Mouse (Mus musculus) heart, adult 2 months (tissue): Measurements from ENCODE around the gene Pex7. TPM values are rescaled to one million over a fixed set of nuclear protein-coding genes. Genes with fewer than 3 reads are reported as not detected.
A peak's percentile ranks its signal among the peaks of the same experiment; 100 is the strongest.

ENCODE experiments used
- DNase-seq, 2 experiments: peaks; one replicate each; pipeline ENCODE4 v3.0.0; 2021
- H3K27ac ChIP-seq: fragments of 200-600 bp; 2 replicates; pipeline ENCODE4 v1.8.1; 2022
- H3K27me3 ChIP-seq: fragments of 200-500 bp; 2 replicates; pipeline ENCODE4 v1.6.1; 2012; ENCODE audit warnings: mild to moderate bottlenecking, low read length, inconsistent platforms, mixed read lengths; ENCODE audit not compliant: control insufficient read depth, insufficient read depth
- H3K36me3 ChIP-seq: fragments of 200-500 bp; 2 replicates; pipeline ENCODE4 v1.6.1; 2012; ENCODE audit warnings: low read length, inconsistent platforms; ENCODE audit not compliant: control insufficient read depth, insufficient read depth
- H3K4me1 ChIP-seq: fragments of 200-500 bp; 2 replicates; pipeline ENCODE4 v1.6.1; 2011; ENCODE audit warnings: low read length; ENCODE audit not compliant: control insufficient read depth, insufficient read depth
- H3K4me3 ChIP-seq: fragments of 200-600 bp; 2 replicates; pipeline ENCODE4 v1.8.1; 2022
- H3K79me2 ChIP-seq: fragments of 200-500 bp; replicated peaks from 2 replicates; pipeline ENCODE4 v1.6.1; 2012; ENCODE audit warnings: mild to moderate bottlenecking, inconsistent platforms, low read length, moderate library complexity, mixed read lengths; ENCODE audit not compliant: control insufficient read depth, insufficient read depth
- H3K9ac ChIP-seq: fragments of 200-500 bp; 2 replicates; pipeline ENCODE4 v1.6.1; 2012; ENCODE audit warnings: low read depth, mild to moderate bottlenecking, control low read depth, inconsistent platforms, low read length, mixed read lengths
- CTCF ChIP-seq: fragments of 200-600 bp; IDR thresholded peaks from 2 replicates; pipeline ENCODE4 v1.8.1; 2022; ENCODE audit warnings: antibody characterized with exemption, mild to moderate bottlenecking, moderate library complexity
- EP300 ChIP-seq: fragments of 200-500 bp; IDR thresholded peaks from 2 replicates; pipeline ENCODE4 v1.6.1; 2011; ENCODE audit warnings: low read depth, low read length, control low read depth; ENCODE audit not compliant: insufficient read depth
- POLR2A ChIP-seq: fragments of 200-500 bp; IDR thresholded peaks from 2 replicates; pipeline ENCODE4 v1.6.1; 2011; ENCODE audit warnings: mild to moderate bottlenecking, low read depth, low read length, control low read depth; ENCODE audit not compliant: insufficient read depth
- WGBS: fragments of 180-500 bp; shearing (Covaris S2); methylation state at CpG from one replicate; pipeline ENCODE4 v1.1.7; 2018; 5-methylcytosine and 5-hydroxymethylcytosine counted together
- intact Hi-C: fragments of 180-260 bp; cut with DNase I; formaldehyde crosslinking; loops from one replicate; pipeline ENCODE4 v1.15.1; 2025
- polyA plus RNA-seq: library from polyadenylated mRNA; depleted of rRNA; stranded (reverse); fragments of >200 nt; gene quantifications from 2 replicates; pipeline ENCODE4 v1.2.3, GENCODE M21; 2012
- total RNA-seq, 2 experiments: library from RNA; stranded (reverse); gene quantifications; 2 replicates each; pipeline ENCODE4 v1.2.3; 2021

Pex7 gene
- total and polyA plus RNA-seq, 3 experiments = 32.5 to 37.6 (median 32.8) TPM

DNA sequence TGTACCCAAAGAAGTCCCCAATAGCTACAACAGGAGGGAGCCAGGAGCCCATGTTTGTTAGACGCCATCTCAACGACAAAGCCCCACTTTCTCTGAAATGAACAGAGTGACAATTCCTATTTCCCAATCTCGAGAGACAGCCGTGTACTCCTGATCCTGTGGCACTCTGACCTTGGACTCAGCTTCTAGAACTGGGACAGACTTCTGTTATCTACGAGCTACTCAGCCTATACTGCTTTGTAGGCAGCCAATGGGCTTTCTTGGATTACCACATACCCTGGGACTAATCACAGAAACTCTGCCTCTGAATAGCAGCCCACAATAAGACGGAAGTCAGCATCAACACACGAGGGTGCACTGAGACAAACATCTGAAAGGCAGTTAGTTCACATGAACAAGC lies 5.5 kb downstream of the Pex7 start:
- no peak for TF ChIP-seq EP300
- TF ChIP-seq POLR2A = no peak
- no peak for TF ChIP-seq CTCF
- intact Hi-C loops = loop anchor here (10.0 kb wide), 1 partner anchor 307 kb away; the partner anchor contains the start of gene Ifngr1
- H3K9ac ChIP-seq = no peak overlapping the region
- H3K27me3 ChIP-seq = no peaks in the 10 kb centered on the region
- H3K79me2 ChIP-seq = no peaks in the 10 kb centered on the region
- H3K4me1 ChIP-seq = no peaks in the 10 kb centered on the region
- no peak for DNase-seq
- H3K36me3 ChIP-seq = no peaks in the 10 kb centered on the region
- H3K4me3 ChIP-seq = no peak overlapping the region
- 65% methylated on average over 7 of the region's 7 CpGs for WGBS
- H3K27ac ChIP-seq = no peak overlapping the region

DNA sequence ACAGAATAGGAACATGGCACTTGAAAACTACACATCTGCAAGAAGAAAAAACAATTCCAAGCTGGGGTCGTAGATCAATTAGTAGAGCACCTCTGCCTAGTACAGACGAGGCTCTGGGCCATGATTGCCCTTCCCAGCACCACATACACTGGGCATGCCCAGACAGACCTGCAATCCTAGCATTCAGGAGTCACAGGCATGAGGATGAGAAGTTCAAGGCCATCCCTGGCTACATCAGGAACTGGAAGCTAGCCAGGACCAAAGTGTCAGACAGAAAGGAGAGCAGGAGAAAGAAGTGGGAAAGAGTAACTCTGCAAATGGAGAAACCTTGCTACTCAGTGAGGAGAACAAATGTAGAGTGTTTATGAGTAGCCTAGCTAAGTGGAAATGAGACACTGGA lies 7.3 kb downstream of the Pex7 start:
- no peak for DNase-seq
- Histone ChIP-seq H3K9ac (no peak overlapping the region), H3K27me3 (no peaks in the 10 kb centered on the region), H3K36me3 (no peaks in the 10 kb centered on the region), H3K27ac (no peak overlapping the region), H3K79me2 (no peaks in the 10 kb centered on the region), H3K4me1 (no peaks in the 10 kb centered on the region), H3K4me3 (no peak overlapping the region)
- WGBS = 75% methylated on average over 2 of the region's 2 CpGs
- TF ChIP-seq EP300 = no peak
- no peak for TF ChIP-seq POLR2A
- TF ChIP-seq CTCF = no peak
- intact Hi-C loops = loop anchor here (10.0 kb wide), 1 partner anchor 305 kb away; the partner anchor contains the start of gene Ifngr1

DNA sequence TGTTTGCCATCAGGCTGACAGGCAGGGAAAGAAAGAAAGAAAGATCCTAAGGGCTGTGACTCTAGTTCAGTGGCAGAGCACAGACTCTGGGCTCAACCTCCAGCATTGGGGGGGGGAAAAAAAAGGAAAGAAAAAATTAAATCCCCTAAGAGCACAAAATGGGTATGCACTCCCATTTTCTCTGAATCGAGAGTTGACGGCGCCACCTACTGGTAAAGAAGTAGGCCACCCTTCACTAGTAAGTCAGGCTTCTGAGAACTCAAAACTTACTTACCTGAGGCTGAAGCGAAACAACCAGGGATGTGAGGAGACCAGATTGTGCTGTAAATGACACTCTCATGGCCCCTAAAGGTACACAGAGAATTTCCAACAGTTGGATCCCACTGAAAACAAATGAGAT lies 13.5 kb downstream of the Pex7 start:
- Histone ChIP-seq H3K4me3 (no peak overlapping the region), H3K36me3 (no peaks in the 10 kb centered on the region), H3K9ac (no peak overlapping the region), H3K4me1 (no peaks in the 10 kb centered on the region), H3K79me2 (no peaks in the 10 kb centered on the region), H3K27me3 (no peaks in the 10 kb centered on the region), H3K27ac (no peak overlapping the region)
- 22% methylated on average over 4 of the region's 4 CpGs for WGBS
- intact Hi-C loops = loop anchor here (5.0 to 10.0 kb wide), 3 partner anchors 182 to 652 kb away; partner anchors contain the start of gene Il20ra
- peak; percentile 26 to 28 for DNase-seq
- no peak for TF ChIP-seq EP300
- TF ChIP-seq POLR2A = no peak
- peak; percentile 85 for TF ChIP-seq CTCF

DNA sequence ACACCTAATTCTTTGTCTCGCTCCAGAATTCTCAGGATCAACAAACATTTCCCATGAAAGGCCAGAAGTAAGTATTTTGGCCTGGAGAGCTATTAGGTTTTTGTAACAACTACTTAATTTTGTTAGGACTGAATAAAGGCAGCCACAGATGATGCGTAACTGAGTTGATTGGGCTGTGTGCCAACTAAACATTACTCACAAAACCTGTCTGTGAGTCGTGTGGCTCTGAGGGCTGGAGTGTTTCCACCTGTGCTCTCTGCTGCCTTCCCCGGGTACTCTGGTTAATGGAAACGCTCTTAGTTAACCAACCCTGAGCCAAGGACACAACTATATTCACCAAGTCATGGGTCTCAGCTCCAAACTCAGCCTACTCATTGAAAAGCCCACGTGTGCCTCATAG lies 14.3 kb downstream of the Pex7 start:
- no peak overlapping the region for H3K9ac ChIP-seq

DNA sequence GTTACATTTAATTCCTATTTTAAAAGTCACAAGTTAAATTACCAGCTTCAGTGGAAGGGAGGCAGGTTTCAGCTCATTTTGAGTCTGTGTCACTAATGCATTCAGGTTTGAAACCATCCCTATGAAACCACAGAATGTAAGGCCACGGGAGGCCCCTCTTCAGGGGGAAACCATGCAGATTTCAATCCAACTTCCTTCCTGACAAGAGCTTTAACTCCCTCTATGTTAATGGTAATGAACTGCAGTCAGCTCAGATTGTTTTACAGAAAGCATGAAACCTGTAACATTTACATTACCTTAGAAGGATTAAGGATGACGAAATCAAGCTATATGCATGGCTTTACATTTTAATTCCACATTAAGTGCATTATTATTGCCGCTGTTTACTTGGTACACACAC lies 15.8 kb downstream of the Pex7 start:
- H3K36me3 ChIP-seq = no peaks in the 10 kb centered on the region
- H3K79me2 ChIP-seq = no peaks in the 10 kb centered on the region
- no peaks in the 10 kb centered on the region for H3K27me3 ChIP-seq
- DNase-seq = no peak
- no peak overlapping the region for H3K27ac ChIP-seq
- no peaks in the 10 kb centered on the region for H3K4me1 ChIP-seq
- H3K9ac ChIP-seq = no peak overlapping the region
- TF ChIP-seq POLR2A (no peak), EP300 (no peak), CTCF (no peak)
- intact Hi-C loops = loop anchor here (5.0 to 10.0 kb wide), 3 partner anchors 179 to 649 kb away; partner anchors contain the start of gene Il20ra
- 71% methylated on average over 3 of the region's 3 CpGs for WGBS
- no peak overlapping the region for H3K4me3 ChIP-seq

More for the DNA sequence above, 14.3 kb downstream of the Pex7 start:
- no peaks in the 10 kb centered on the region for H3K4me1 ChIP-seq
- H3K27me3 ChIP-seq = no peaks in the 10 kb centered on the region
- DNase-seq = no peak
- intact Hi-C loops = loop anchor here (5.0 to 10.0 kb wide), 3 partner anchors 181 to 651 kb away; partner anchors contain the start of gene Il20ra
- no peaks in the 10 kb centered on the region for H3K79me2 ChIP-seq
- no peak overlapping the region for H3K4me3 ChIP-seq
- H3K36me3 ChIP-seq = no peaks in the 10 kb centered on the region
- no peak for TF ChIP-seq EP300
- no peak overlapping the region for H3K27ac ChIP-seq
- 79% methylated on average over 6 of the region's 6 CpGs for WGBS

DNA sequence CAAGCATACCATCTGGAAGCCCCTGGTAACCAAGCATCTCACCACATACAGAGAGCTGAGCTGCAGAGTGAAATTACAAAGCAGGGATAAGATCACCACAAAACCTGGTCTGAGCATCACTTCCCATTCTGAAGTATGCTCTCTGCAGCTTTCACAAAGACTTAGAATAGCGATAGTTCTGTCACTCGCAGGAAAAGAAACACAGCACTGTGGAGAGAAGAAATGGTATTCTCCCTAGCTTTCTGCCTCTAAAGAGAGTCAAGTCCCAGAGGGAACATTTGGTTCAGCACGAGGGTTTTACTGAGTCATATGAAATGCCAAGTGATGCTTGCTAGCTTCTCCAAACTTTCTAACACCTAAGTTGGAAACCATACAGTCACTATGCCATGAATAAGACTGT lies 17.6 kb downstream of the Pex7 start:
- Histone ChIP-seq H3K79me2 (no peaks in the 10 kb centered on the region), H3K4me1 (no peaks in the 10 kb centered on the region), H3K9ac (no peak overlapping the region), H3K27me3 (no peaks in the 10 kb centered on the region), H3K4me3 (no peak overlapping the region), H3K36me3 (no peaks in the 10 kb centered on the region), H3K27ac (no peak overlapping the region)
- DNase-seq = no peak
- 84% methylated on average over 3 of the region's 3 CpGs for WGBS
- no peak for TF ChIP-seq POLR2A
- TF ChIP-seq CTCF = no peak
- no peak for TF ChIP-seq EP300
- intact Hi-C loops = loop anchor here (5.0 to 10.0 kb wide), 3 partner anchors 178 to 648 kb away; partner anchors contain the start of gene Il20ra
